Mouse (Mus musculus): ENCODE data around the gene Vwde. TPM values are rescaled to one million over a fixed set of nuclear protein-coding genes. Genes with fewer than 3 reads are reported as not detected.
A peak's percentile ranks its signal among the peaks of the same experiment; 100 is the strongest.

Gene Vwde
- total and polyA plus RNA-seq, 2 experiments from 2014 or later, result 0.06 to 0.38 TPM

GRCm38 (mm10) chr6:13152062-13152640 is 72.6 kb downstream of the Vwde start:
- no peaks in the 10 kb centered on the region for H3K27me3 ChIP-seq (ENCODE audit: insufficient read depth, low read length)
- no peak overlapping the region for H3K9ac ChIP-seq (replicated peaks; ENCODE audit: low read length, poor library complexity, severe bottlenecking)
- no peaks in the 10 kb centered on the region for H3K9me3 ChIP-seq (ENCODE audit: low read length)
- peak; percentile 86 for TF ChIP-seq CTCF (IDR thresholded peaks at IDR 0.05)
- no peak overlapping the region for H3K27ac ChIP-seq (ENCODE audit: low read depth, low read length)
- WGBS, result 64% methylated on average over 1 of the region's 1 CpGs
- no peaks in the 10 kb centered on the region for H3K36me3 ChIP-seq (ENCODE audit: insufficient read depth, low read length)
- no peak overlapping the region for H3K4me2 ChIP-seq (ENCODE audit: low read depth, low read length, poor library complexity, severe bottlenecking)
- ATAC-seq (ENCODE audit: low FRiP score) (peak; percentile 60), DNase-seq (ENCODE audit: low spot score) (peak; percentile 85)
- H3K4me3 ChIP-seq (ENCODE audit: low read depth, low read length), result no peak overlapping the region
- H3K4me1 ChIP-seq (ENCODE audit: insufficient read depth, low read length), result no peaks in the 10 kb centered on the region

DNA sequence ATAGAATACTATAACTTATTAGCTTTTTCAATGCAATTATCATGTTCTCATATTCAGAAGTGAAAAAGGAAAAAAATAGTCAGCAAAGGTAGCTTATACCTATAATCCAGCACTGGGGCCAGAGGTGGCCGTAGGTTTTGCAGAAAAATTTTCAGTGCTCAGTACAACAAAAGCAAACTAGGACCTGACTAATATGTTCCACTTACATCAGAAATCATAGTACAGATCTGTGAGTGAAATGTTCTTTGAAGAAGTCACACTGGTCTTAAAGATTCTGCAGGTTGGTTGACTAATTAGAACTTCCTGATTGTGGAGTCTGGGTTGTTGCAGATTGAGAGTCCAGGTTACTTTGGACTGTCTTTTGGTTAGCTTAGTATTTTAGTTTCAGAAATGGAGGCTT is 87.5 kb downstream of the Vwde start:
- H3K27me3 ChIP-seq (ENCODE audit: insufficient read depth, low read length), result no peaks in the 10 kb centered on the region
- ATAC-seq (ENCODE audit: low FRiP score), result no peak
- no peak overlapping the region for H3K27ac ChIP-seq (ENCODE audit: low read depth, low read length)
- no peaks in the 10 kb centered on the region for H3K36me3 ChIP-seq (ENCODE audit: insufficient read depth, low read length)
- no peak overlapping the region for H3K4me2 ChIP-seq (ENCODE audit: low read depth, low read length, poor library complexity, severe bottlenecking)
- H3K9me3 ChIP-seq (ENCODE audit: low read length), result no peaks in the 10 kb centered on the region
- no peak for DNase-seq (ENCODE audit: low spot score)
- no peak overlapping the region for H3K4me3 ChIP-seq (ENCODE audit: low read depth, low read length)
- WGBS, result 96% methylated on average over 1 of the region's 1 CpGs
- H3K9ac ChIP-seq (replicated peaks; ENCODE audit: low read length, poor library complexity, severe bottlenecking), result no peak overlapping the region
- no peak for TF ChIP-seq CTCF (IDR thresholded peaks at IDR 0.05)
- H3K4me1 ChIP-seq (ENCODE audit: insufficient read depth, low read length), result no peaks in the 10 kb centered on the region

DNA sequence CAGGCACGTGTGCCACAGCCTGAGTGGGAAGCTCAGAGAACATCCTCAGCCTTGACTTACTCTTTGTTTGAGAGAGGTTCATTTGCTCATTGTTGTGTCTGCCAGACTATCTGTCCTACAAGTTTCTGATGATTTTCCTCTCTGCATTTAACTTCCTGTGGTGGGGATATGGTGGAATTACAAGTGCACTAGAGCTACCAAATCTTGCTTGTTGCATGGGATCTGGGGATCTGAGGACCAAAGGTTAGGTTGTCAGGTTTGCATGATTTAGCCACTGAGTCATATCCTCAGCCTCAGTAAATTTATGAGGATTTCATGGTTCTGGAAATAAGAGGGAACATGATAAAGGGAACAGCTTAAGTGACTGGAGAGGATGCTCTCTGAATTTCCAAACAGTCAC is 116.1 kb downstream of the Vwde start:
- Histone ChIP-seq H3K4me1 (ENCODE audit: insufficient read depth, low read length) (no peaks in the 10 kb centered on the region), H3K36me3 (ENCODE audit: insufficient read depth, low read length) (no peaks in the 10 kb centered on the region), H3K9me3 (ENCODE audit: low read length) (no peaks in the 10 kb centered on the region), H3K4me3 (ENCODE audit: low read depth, low read length) (no peak overlapping the region), H3K9ac (replicated peaks; ENCODE audit: low read length, poor library complexity, severe bottlenecking) (no peak overlapping the region), H3K4me2 (ENCODE audit: low read depth, low read length, poor library complexity, severe bottlenecking) (no peak overlapping the region), H3K27ac (ENCODE audit: low read depth, low read length) (no peak overlapping the region), H3K27me3 (ENCODE audit: insufficient read depth, low read length) (no peaks in the 10 kb centered on the region)
- WGBS, result 69% methylated on average over 1 of the region's 1 CpGs
- DNase-seq (ENCODE audit: low spot score), result no peak
- ATAC-seq (ENCODE audit: low FRiP score), result no peak
- no peak for TF ChIP-seq CTCF (IDR thresholded peaks at IDR 0.05)

Other genes with a start within 250 kb of the Vwde start
- 92.7 and 94.0 TPM in 2 replicates for gene Tmem106b, start 155.2 kb downstream of the Vwde start, total RNA-seq (2014; rRNA removed)
- gene Tmem106b, start 155.2 kb downstream of the Vwde start, polyA plus RNA-seq (2015; fragmentation: Nextera tagmentation; extraction: Ambion mirVana), result 35.5 and 37.9 TPM in 2 replicates